Mouse (Mus musculus): ENCODE measurements around the gene Akap13. TPM values are rescaled to one million over a fixed set of nuclear protein-coding genes. Genes with fewer than 3 reads are reported as not detected.
A peak's percentile ranks its signal among the peaks of the same experiment; 100 is the strongest.
"Not testable (repeated sequence)": the region's sequence is repeated elsewhere in the genome, so short reads cannot be mapped to it uniquely, and the experiment has no call there.

The Akap13 gene
- polyA plus RNA-seq, 1 experiment from 2014 or later = 31.2 TPM

DNA sequence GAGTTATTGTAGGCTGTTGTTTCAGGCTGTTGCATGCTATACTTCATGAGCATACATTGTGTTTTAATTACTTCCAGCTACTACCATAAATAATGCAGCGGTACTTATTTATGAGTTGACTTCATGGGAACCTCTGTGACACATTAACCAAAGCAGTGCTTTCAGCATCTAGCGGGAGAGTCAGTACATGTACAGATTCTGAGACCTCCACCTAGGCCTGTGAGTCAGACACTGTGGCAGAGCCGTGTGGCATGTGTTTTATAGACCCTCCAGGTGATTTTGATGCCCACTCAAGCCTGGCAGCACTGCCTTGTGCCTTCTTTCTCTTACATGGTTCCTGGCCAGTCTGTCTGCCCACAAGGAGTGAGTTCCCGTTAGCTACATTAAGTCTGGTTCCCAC is 266.0 kb downstream of the Akap13 start:
- H3K27ac ChIP-seq = no peak overlapping the region
- WGBS = 87% methylated on average over 4 of the region's 4 CpGs
- peaks cover 45% of the 10 kb centered on the region for H3K36me3 ChIP-seq
- H3K9me3 ChIP-seq (replicated peaks) = no peaks in the 10 kb centered on the region
- H3K4me1 ChIP-seq = no peaks in the 10 kb centered on the region
- H3K4me3 ChIP-seq = no peak overlapping the region
- no peaks in the 10 kb centered on the region for H3K27me3 ChIP-seq (ENCODE audit: low read depth, poor library complexity, severe bottlenecking)
- DNase-seq (ENCODE audit: low spot score) = no peak

DNA sequence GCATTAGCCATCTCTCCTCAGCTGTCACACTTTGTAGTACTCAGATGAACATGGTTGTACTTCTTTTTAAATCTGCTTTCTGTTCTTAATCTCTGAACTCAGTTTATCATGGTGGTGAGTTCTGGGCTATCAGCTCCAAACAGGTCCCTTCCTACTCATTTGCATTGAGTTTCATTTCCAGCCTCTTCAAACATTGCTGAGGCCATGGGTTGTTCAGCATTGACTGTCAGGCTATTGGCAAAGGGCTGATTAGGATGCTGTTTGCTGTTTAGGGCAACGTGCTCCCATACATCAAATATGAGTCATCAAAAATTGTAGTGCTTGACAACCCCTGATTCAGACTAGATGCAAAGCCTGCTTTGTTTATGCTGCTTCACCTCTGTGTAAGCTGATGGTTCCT is 268.7 kb downstream of the Akap13 start:
- H3K4me3 ChIP-seq = no peak overlapping the region
- H3K27me3 ChIP-seq (ENCODE audit: low read depth, poor library complexity, severe bottlenecking) = no peaks in the 10 kb centered on the region
- DNase-seq (ENCODE audit: low spot score) = no peak
- no peaks in the 10 kb centered on the region for H3K9me3 ChIP-seq (replicated peaks)
- 96% methylated on average over 1 of the region's 1 CpGs for WGBS
- peaks cover 68% of the 10 kb centered on the region for H3K36me3 ChIP-seq
- H3K4me1 ChIP-seq = no peaks in the 10 kb centered on the region
- H3K27ac ChIP-seq = no peak overlapping the region

DNA sequence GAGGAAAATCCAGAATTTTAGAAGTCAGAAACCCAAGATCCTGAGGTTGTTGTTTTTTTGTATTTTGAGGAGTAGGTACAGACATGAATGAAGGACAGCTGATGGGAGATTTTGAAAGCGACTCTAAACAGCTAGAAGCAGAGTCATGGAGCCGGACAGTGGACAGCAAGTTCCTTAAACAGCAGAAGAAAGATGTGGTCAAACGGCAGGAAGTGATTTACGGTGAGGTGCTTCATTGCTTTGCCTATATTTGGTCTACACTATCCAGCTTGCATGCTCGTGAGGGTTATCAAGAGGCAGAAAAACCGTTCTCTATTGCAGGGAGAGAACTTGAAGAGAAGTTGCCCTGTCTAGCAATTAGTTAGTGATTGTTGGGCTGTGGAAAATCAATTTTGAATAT is 270.6 kb downstream of the Akap13 start:
- H3K4me1 ChIP-seq = no peaks in the 10 kb centered on the region; the same call in 1 of the 2 replicates
- H3K27me3 ChIP-seq (ENCODE audit: low read depth, poor library complexity, severe bottlenecking) = no peaks in the 10 kb centered on the region
- H3K9me3 ChIP-seq (replicated peaks) = no peaks in the 10 kb centered on the region
- no peak overlapping the region for H3K27ac ChIP-seq
- peaks cover 76% of the 10 kb centered on the region for H3K36me3 ChIP-seq
- H3K4me3 ChIP-seq = no peak overlapping the region
- 91% methylated on average over 6 of the region's 6 CpGs for WGBS
- DNase-seq (ENCODE audit: low spot score) = no peak

DNA sequence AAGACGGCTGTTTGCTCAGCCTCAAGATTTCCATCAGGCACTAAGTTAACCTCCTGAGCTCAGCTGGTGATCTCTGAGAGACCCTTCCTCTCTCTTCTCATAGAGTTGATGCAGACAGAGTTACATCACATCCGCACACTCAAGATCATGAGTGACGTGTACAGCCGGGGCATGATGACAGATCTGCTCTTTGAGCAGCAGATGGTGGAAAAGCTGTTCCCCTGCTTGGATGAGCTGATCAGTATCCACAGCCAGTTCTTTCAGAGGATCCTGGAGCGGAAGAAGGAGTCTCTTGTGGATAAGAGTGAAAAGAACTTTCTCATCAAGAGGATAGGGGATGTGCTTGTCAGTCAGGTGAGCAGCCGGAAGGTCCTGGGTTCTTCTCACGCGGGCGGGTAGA is 271.5 kb downstream of the Akap13 start:
- WGBS = 94% methylated on average over 9 of the region's 9 CpGs
- H3K4me1 ChIP-seq = peaks cover 8% of the 10 kb centered on the region; the same call in 1 of the 2 replicates
- H3K27ac ChIP-seq = no peak overlapping the region
- no peak for DNase-seq (ENCODE audit: low spot score)
- no peaks in the 10 kb centered on the region for H3K27me3 ChIP-seq (ENCODE audit: low read depth, poor library complexity, severe bottlenecking)
- H3K36me3 ChIP-seq = peaks cover 81% of the 10 kb centered on the region
- no peak overlapping the region for H3K4me3 ChIP-seq
- no peaks in the 10 kb centered on the region for H3K9me3 ChIP-seq (replicated peaks)

DNA sequence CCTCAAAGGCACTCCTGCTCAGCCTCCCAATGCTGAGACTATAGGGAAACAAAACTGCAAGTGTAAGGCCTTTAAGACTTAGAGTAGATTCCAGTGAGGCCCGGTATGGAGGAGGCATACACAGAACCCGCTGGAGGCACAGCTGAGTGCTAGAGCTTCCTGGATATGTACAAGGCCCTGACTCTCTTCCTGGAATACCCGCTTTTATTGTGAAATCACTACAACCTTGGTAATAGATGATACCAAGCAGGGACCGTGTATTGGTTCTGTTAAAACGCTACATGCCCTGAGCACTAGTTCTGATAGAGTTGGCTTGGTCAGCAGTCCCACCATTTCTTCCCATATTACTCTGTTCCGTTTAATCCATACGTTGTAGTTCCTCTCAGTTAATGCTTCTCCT is 274.3 kb downstream of the Akap13 start:
- no peaks in the 10 kb centered on the region for H3K9me3 ChIP-seq (replicated peaks)
- H3K27ac ChIP-seq = no peak overlapping the region
- peaks cover 72% of the 10 kb centered on the region for H3K36me3 ChIP-seq
- no peaks in the 10 kb centered on the region for H3K27me3 ChIP-seq (ENCODE audit: low read depth, poor library complexity, severe bottlenecking)
- whole genome bisulfite sequencing = 96% methylated on average over 7 of the region's 7 CpGs
- H3K4me3 ChIP-seq = no peak overlapping the region
- peaks cover 14% of the 10 kb centered on the region; the same call in 1 of the 2 replicates for H3K4me1 ChIP-seq
- DNase-seq (ENCODE audit: low spot score) = no peak

DNA sequence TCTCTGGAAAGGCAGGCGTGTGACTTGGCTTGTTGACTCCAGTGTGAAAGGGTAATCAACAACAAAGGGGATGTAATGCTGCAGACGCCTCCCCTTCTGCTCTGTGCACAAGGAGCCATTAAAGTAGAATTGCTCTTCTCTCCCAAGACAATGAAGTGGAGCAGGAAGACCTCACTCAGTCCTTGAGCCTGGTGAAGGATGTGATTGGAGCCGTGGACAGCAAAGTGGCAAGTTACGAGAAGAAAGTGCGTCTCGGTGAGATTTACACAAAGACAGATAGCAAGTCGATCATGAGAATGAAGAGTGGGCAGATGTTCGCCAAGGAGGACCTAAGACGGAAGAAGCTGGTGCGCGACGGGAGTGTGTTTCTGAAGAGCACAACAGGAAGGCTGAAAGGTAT is 274.9 kb downstream of the Akap13 start:
- no peaks in the 10 kb centered on the region for H3K27me3 ChIP-seq (ENCODE audit: low read depth, poor library complexity, severe bottlenecking)
- no peak overlapping the region for H3K27ac ChIP-seq
- peaks cover 14% of the 10 kb centered on the region; the same call in 1 of the 2 replicates for H3K4me1 ChIP-seq
- H3K9me3 ChIP-seq (replicated peaks) = no peaks in the 10 kb centered on the region
- DNase-seq (ENCODE audit: low spot score) = no peak
- WGBS = 87% methylated on average over 12 of the region's 12 CpGs
- H3K36me3 ChIP-seq = peaks cover 69% of the 10 kb centered on the region
- no peak overlapping the region for H3K4me3 ChIP-seq

DNA sequence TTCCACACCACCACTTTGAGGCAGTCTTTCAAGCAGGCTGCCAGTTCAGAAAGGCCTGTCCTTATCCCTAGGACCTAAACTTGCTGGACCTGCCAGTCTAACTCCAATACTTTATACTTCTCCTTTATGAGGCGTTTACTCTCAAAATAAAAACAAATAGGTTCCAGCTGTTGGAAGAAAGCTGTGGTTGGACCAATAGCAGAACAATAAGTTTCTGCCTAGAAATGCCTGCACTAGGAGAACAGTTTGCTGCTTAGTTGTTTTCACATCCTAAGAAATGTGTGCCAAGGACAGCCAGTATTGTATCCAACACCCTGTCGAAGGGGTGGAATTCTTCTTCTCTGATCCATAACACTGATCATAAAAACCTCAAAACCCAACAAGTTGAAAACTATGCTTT is 276.6 kb downstream of the Akap13 start:
- peaks cover 14% of the 10 kb centered on the region; the same call in 1 of the 2 replicates for H3K4me1 ChIP-seq
- no peaks in the 10 kb centered on the region for H3K27me3 ChIP-seq (ENCODE audit: low read depth, poor library complexity, severe bottlenecking)
- 72% methylated on average over 2 of the region's 2 CpGs for WGBS
- no peak overlapping the region for H3K4me3 ChIP-seq
- DNase-seq (ENCODE audit: low spot score) = no peak
- peaks cover 67% of the 10 kb centered on the region for H3K36me3 ChIP-seq
- no peak overlapping the region; the same call in 1 of the 2 replicates for H3K27ac ChIP-seq
- no peaks in the 10 kb centered on the region for H3K9me3 ChIP-seq (replicated peaks)

DNA sequence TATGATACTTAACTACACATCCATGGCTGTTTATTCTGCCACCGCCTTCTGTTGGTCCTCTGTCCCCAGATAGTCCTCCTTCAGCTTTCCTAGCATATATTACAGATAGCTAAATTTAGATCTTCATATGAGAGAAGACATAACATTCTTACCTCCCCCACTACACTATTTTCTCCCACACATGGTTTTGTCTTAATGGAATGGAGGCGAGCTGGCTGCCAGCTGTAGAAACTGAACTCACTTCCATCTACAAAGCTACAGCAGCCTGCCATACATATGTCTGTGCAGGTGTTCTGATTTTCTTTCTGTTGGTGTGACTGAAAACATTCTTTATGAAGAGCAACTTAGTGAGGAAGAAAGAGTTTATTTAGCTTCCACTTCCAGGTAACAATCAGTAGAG is 277.8 kb downstream of the Akap13 start:
- 95% methylated on average over 2 of the region's 2 CpGs for WGBS
- Histone ChIP-seq H3K27me3 (ENCODE audit: low read depth, poor library complexity, severe bottlenecking) (no peaks in the 10 kb centered on the region), H3K4me1 (peaks cover 14% of the 10 kb centered on the region; the same call in 1 of the 2 replicates), H3K36me3 (peaks cover 68% of the 10 kb centered on the region), H3K27ac (no peak overlapping the region), H3K9me3 (replicated peaks) (no peaks in the 10 kb centered on the region), H3K4me3 (no peak overlapping the region)
- DNase-seq (ENCODE audit: low spot score) = no peak

DNA sequence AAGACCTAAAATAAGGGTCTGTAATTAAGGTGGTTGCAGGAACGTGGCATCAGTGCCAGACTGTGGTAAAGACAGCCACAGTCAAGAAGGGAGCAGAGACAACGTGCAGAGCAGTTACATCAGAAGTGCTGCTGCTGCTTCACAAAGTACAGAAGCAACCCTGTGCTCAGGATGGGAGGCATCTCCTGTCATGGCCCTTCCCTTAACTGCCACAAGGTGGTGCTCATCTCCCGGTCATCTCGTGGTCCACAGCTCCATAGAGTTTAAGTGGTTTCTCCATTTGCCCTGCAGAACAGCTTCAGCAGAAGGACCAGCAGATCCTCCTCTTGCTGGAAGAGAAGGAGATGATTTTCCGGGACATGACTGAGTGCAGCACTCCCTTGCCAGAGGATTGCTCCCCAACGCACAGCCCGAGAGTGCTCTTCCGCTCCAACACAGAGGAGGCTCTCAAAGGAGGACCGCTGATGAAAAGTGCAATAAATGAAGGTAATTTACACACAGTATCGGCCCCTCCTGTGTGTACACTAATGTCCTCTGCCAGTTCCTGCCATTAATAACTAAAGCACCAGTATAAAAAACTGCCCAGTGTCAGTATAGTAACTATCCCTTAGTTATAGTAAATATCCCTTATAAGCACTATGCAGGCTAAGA is 283.9 kb downstream of the Akap13 start:
- H3K27ac ChIP-seq = no peak overlapping the region
- peaks cover 66% of the 10 kb centered on the region for H3K36me3 ChIP-seq
- DNase-seq (ENCODE audit: low spot score) = peak; percentile 68
- H3K27me3 ChIP-seq (ENCODE audit: low read depth, poor library complexity, severe bottlenecking) = no peaks in the 10 kb centered on the region
- WGBS = 58% methylated on average over 10 of the region's 10 CpGs
- no peaks in the 10 kb centered on the region for H3K9me3 ChIP-seq (replicated peaks)
- H3K4me3 ChIP-seq = no peak overlapping the region
- H3K4me1 ChIP-seq = no peaks in the 10 kb centered on the region

DNA sequence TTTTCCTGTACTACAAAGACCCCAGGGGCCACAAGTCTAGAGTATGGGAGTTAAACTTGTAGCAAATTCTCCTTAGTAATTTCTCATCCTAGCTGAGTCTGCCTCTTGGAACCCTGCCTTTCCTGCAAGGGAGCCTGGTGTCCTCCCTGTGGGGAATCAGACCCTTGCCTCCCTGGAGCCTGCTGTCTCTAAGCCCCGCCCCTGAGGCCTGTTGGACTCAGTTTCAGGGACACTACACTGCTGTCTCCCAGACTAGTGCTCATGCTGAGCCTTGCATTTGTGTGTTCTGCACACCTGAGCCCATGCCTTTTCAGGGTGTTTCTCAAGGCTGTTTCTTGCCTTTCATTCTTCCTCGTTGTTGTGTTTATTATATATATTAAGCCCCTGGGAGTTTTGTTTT is 289.2 kb downstream of the Akap13 start:
- H3K4me1 ChIP-seq = no peaks in the 10 kb centered on the region
- no peak overlapping the region for H3K27ac ChIP-seq

DNA sequence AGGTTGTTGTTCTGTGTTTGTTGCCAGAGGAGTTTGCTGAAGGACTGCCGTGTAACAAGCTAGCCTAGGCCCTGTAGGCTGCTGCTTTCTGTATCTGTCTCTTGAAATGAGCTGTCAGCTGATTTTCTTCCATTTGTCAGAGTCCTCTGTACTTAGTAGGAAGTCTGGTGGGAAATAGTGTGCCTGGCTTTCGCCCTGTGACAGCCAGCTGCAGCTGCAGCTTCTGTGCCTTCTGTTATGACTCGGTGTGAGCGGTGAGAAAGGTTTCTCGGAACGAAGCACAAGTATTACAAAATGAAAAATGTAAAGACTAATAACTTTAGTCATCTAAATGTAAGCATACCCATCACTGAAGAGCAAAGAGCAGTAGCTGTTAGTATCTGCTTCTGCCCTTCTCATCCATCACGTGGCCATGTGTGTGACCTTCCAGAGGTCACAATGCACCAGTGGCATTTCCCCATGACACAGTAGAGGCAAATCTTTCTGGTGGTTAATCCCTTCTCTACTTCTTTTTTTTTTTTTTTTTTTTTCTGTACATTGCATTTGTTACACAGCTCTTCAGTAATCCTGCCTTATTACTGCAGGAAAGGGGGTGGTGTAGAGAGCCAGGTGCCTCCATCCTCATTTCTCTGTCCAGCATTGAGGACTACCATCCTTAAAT is 289.8 kb downstream of the Akap13 start:
- DNase-seq (ENCODE audit: low spot score) = no peak
- Histone ChIP-seq H3K36me3 (peaks cover 66% of the 10 kb centered on the region), H3K27ac (no peak overlapping the region), H3K4me1 (no peaks in the 10 kb centered on the region), H3K4me3 (no peak overlapping the region), H3K9me3 (replicated peaks) (no peaks in the 10 kb centered on the region), H3K27me3 (ENCODE audit: low read depth, poor library complexity, severe bottlenecking) (no peaks in the 10 kb centered on the region)
- WGBS = 76% methylated on average over 7 of the region's 7 CpGs

More for the DNA sequence above, 289.2 kb downstream of the Akap13 start:
- Histone ChIP-seq H3K4me3 (no peak overlapping the region), H3K9me3 (replicated peaks) (no peaks in the 10 kb centered on the region), H3K36me3 (peaks cover 66% of the 10 kb centered on the region), H3K27me3 (ENCODE audit: low read depth, poor library complexity, severe bottlenecking) (no peaks in the 10 kb centered on the region)
- DNase-seq (ENCODE audit: low spot score) = no peak
- 64% methylated on average over 2 of the region's 2 CpGs for WGBS

DNA sequence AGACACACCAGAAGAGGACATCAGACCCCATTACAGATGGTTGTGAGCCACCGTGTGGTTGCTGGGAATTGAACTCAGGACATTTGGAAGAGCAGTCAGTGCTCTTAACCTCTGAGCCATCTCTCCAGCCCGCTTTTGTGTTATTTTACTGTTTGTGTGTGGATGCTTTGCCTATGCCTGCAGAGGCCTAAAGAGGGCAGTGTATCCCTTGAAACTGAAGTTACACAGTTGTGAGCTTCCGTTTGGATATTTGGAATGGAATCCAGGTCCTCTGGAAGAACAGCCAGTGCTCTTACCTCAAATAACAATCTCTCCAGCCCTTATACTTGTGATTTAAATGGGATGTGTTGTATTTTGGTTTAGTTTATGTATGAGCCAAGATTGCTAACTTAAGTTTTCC is 290.6 kb downstream of the Akap13 start:
- not testable (repeated sequence) for H3K27me3 ChIP-seq (ENCODE audit: low read depth, poor library complexity, severe bottlenecking)

DNA sequence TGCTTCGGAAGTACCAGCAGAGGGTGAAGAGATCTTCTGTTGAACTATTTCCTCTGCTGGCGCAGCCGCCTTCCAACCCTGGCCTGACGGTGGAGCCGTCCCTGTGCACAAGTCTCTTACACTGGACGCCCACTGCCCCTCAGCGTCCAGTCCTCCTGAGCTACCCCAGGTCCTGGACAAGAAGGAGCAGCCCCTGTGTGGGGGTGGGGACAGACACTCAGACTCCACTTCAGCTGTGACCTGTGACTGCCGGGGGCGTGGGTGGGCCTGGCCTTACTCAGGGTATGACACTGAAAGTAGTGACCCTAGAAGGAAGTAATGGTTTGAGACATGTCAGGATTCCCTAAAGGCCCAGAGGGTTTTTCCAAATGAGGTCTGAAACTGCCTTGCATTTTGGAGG is 295.2 kb downstream of the Akap13 start:
- H3K36me3 ChIP-seq = peaks cover 70% of the 10 kb centered on the region
- H3K27ac ChIP-seq = no peak overlapping the region

More for the DNA sequence above, 290.6 kb downstream of the Akap13 start:
- DNase-seq (ENCODE audit: low spot score); H3K27ac ChIP-seq; H3K4me3 ChIP-seq; H3K9me3 ChIP-seq (replicated peaks); H3K4me1 ChIP-seq: not testable (repeated sequence)
- peaks cover 68% of the 10 kb centered on the region for H3K36me3 ChIP-seq
- WGBS = 58% methylated on average over 3 of the region's 3 CpGs

More for the DNA sequence above, 295.2 kb downstream of the Akap13 start:
- DNase-seq (ENCODE audit: low spot score) = no peak
- H3K4me3 ChIP-seq = no peak overlapping the region
- no peaks in the 10 kb centered on the region for H3K27me3 ChIP-seq (ENCODE audit: low read depth, poor library complexity, severe bottlenecking)
- H3K9me3 ChIP-seq (replicated peaks) = no peaks in the 10 kb centered on the region
- peaks cover 13% of the 10 kb centered on the region for H3K4me1 ChIP-seq
- WGBS = 91% methylated on average over 9 of the region's 9 CpGs
